In the genomic region with DNA sequence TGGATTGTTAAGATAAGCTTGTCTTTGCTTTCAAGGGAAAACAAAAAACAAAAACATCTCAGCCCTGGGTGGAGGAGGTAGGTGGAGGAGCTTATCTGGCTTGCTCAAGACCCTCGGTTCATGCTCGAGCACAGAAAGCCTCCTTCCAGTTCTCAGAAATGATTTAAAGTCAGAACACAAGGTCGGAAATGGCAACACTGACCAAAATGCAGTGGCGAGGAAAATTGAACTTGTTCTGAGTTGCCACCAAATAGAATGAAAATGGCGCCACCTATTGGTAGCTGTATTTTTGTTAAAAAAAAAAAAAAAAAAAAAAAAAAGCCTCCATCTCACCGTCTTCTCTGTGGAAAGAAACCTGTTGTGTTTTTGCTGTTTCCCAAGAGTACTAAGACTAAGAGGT, we compare ENCODE assay signal across 8 mouse cellular contexts. TPM values are rescaled to one million over a fixed set of nuclear protein-coding genes. Genes with fewer than 3 reads are reported as not detected.
DNase-seq lines count a peak whose midpoint lies in the region; ATAC-seq lines count a peak whose summit lies in the region.

No protein-coding gene starts in this region.

- 0 out of 2 replicates have a peak, but pooled peaks cover 3% of the 10 kb centered on the region for H3K4me1 ChIP-seq in heart, embryonic 13.5 days
- no peaks in the 10 kb centered on the region for H3K4me1 ChIP-seq in heart, embryonic 10.5 days
- H3K4me1 ChIP-seq in hindbrain, embryonic 12.5 days, result no peaks in the 10 kb centered on the region

- no peaks in the 10 kb centered on the region for H3K9me3 ChIP-seq in heart, embryonic 13.5 days
- no peaks in the 10 kb centered on the region for H3K9me3 ChIP-seq in heart, embryonic 10.5 days
- H3K9me3 ChIP-seq in hindbrain, embryonic 12.5 days (replicated peaks), result no peaks in the 10 kb centered on the region

- H3K27ac ChIP-seq in heart, embryonic 13.5 days (replicated peaks), result no peak overlapping the region
- H3K27ac ChIP-seq in heart, embryonic 10.5 days, result no peak overlapping the region
- no peak overlapping the region for H3K27ac ChIP-seq in hindbrain, embryonic 12.5 days

- peak overlapping the region; percentile 32 for H3K4me2 ChIP-seq in heart, embryonic 13.5 days
- peak overlapping the region; percentile 22; the same call in 1 of the 2 replicates for H3K4me2 ChIP-seq in hindbrain, embryonic 12.5 days (replicated peaks)

- under 1% methylated on average over 6 of the region's 6 CpGs for WGBS in heart, embryonic 13.5 days
- WGBS in heart, embryonic 10.5 days, result 0% methylated on average over 6 of the region's 6 CpGs
- 3% methylated on average over 6 of the region's 6 CpGs for WGBS in hindbrain, embryonic 12.5 days

- H3K9ac ChIP-seq in heart, embryonic 13.5 days, result 0 out of 2 replicates have a peak overlapping the region, but pooled peaks have one; percentile 12
- H3K9ac ChIP-seq in hindbrain, embryonic 12.5 days, result no peak overlapping the region

- H3K36me3 ChIP-seq in heart, embryonic 13.5 days, result no peaks in the 10 kb centered on the region
- H3K36me3 ChIP-seq in heart, embryonic 10.5 days, result no peaks in the 10 kb centered on the region
- H3K36me3 ChIP-seq in hindbrain, embryonic 12.5 days, result no peaks in the 10 kb centered on the region

- ATAC-seq in heart, embryonic 13.5 days (ENCODE audit: extremely low read depth, insufficient number of reproducible peaks, low FRiP score, low TSS enrichment), result no peak
- ATAC-seq in common myeloid progenitor, adult 5-6 weeks (replicated peaks; ENCODE audit: low read depth, poor library complexity, severe bottlenecking), result 0 out of 2 replicates have a peak, but pooled peaks have one; percentile 60
- ATAC-seq in hindbrain, embryonic 12.5 days (ENCODE audit: low FRiP score), result no peak

- DNase-seq in heart, embryonic 10.5 days (ENCODE audit: low spot score), result no peak
- peak; percentile 46 for DNase-seq in ES-CJ7 (ENCODE audit: low read depth, low spot score)
- DNase-seq in lung, postnatal 36 days, result peak; percentile 53
- DNase-seq in urinary bladder, postnatal 14 days (ENCODE audit: low spot score), result no peak
- no peak for DNase-seq in natural killer cell, adult 2 months (ENCODE audit: low spot score in 2 of 2)

- H3K4me3 ChIP-seq in heart, embryonic 13.5 days, result no peak overlapping the region
- no peak overlapping the region for H3K4me3 ChIP-seq in heart, embryonic 10.5 days
- H3K4me3 ChIP-seq in hindbrain, embryonic 12.5 days, result no peak overlapping the region

- peaks cover 15% of the 10 kb centered on the region for H3K27me3 ChIP-seq in heart, embryonic 13.5 days (replicated peaks)
- H3K27me3 ChIP-seq in heart, embryonic 10.5 days (ENCODE audit: insufficient read depth, poor library complexity, severe bottlenecking), result peaks cover 10% of the 10 kb centered on the region
- H3K27me3 ChIP-seq in hindbrain, embryonic 12.5 days, result no peaks in the 10 kb centered on the region

RNA-seq across cellular contexts. Expression of gene Bmp3, which starts 9.7 kb away (rescaled TPM):
- polyA plus RNA-seq in heart, embryonic 13.5 days (2015; fragmentation: Nextera tagmentation; extraction: Ambion mirVana), result 0.71 and 0.74 TPM in 2 replicates
- polyA plus RNA-seq in heart, embryonic 10.5 days (2016; fragmentation: Nextera tagmentation; extraction: Ambion mirVana), result 0.08 and 0.09 TPM in 2 replicates
- total RNA-seq in common myeloid progenitor, adult 5-6 weeks (2017), result not detected in 2 replicates
- 2.5 and 2.7 TPM in 2 replicates for polyA plus RNA-seq in hindbrain, embryonic 12.5 days (2016; fragmentation: Nextera tagmentation; extraction: Ambion mirVana)

Comparison
In these comparisons a context has a peak if more than half of its experiments do, and no peak if none do; other contexts are left out.
1. DNase-seq: peak in ES-CJ7 (single experiment) and lung, postnatal 36 days (single experiment); none in heart, embryonic 10.5 days (single experiment), urinary bladder, postnatal 14 days (single experiment) and natural killer cell, adult 2 months (0 of 2).